Mouse (Mus musculus): Measurements from ENCODE around the gene 2210407C18Rik. TPM values are rescaled to one million over a fixed set of nuclear protein-coding genes. Genes with fewer than 3 reads are reported as not detected.

2210407C18Rik gene
- not detected in 2 replicates for polyA plus RNA-seq (2015; fragmentation: Nextera tagmentation; extraction: Ambion mirVana)

DNA sequence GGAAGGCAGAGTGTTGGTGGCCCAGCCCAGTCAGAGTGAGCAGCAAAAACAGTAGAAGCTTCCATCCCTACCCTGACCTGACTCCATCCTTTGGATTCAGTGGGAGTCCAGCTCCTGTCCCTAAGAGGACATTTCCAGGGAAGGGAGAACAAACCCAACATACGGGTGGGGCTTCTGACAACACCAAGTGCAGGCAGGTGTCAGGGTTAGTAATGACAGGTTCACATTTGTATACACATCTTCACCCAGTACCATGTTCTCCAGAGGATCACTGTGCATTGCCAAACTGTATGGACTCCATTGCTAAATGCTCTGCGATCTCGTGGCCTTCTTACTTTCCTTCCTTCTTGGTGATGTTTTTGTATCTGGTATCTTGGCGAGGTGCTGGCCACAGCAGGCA is at the start of gene 2210407C18Rik:
2210407C18Rik (minus strand) TSS at position 101 of the 400 bp plus-strand sequence.
- no peaks in the 10 kb centered on the region for H3K36me3 ChIP-seq
- ATAC-seq (replicated peaks; ENCODE audit: low FRiP score) = no peak
- no peak within 1 kb of the TSS for H3K9ac ChIP-seq
- no peak within 1 kb of the TSS for H3K4me3 ChIP-seq (replicated peaks)
- no peaks in the 10 kb centered on the region for H3K9me3 ChIP-seq (replicated peaks)
- no peaks in the 10 kb centered on the region for H3K4me1 ChIP-seq
- no peak within 1 kb of the TSS for H3K4me2 ChIP-seq
- H3K27ac ChIP-seq = no peak within 1 kb of the TSS
- WGBS = 88% methylated on average over 4 of the region's 4 CpGs
- H3K27me3 ChIP-seq = no peaks in the 10 kb centered on the region

DNA sequence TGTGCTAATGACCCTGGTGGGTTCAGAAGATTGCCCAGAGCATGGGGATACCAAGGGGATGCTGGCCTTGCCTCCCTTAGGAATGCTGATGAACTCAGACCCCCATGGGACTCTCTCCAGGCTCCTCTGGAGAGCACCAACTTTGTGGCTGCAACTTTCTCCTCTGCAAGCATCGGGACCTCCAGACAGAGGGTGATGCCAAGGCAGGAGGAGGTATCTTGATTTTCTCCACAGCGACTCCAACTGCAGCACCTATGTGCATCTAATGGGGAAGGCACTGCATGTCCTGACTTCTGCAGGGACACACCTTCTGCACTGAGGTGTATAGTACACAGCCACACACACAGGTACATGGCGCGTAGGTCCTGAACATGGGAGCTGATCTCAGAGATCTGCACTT is 42.7 kb upstream of the 2210407C18Rik start, which contains the start of gene Olfr322:
Olfr322 (plus strand) TSS at position 187 of the 400 bp plus-strand sequence.
- H3K4me3 ChIP-seq (replicated peaks) = no peak within 1 kb of the TSS
- WGBS = 88% methylated on average over 4 of the region's 4 CpGs
- H3K9me3 ChIP-seq (replicated peaks) = no peaks in the 10 kb centered on the region

DNA sequence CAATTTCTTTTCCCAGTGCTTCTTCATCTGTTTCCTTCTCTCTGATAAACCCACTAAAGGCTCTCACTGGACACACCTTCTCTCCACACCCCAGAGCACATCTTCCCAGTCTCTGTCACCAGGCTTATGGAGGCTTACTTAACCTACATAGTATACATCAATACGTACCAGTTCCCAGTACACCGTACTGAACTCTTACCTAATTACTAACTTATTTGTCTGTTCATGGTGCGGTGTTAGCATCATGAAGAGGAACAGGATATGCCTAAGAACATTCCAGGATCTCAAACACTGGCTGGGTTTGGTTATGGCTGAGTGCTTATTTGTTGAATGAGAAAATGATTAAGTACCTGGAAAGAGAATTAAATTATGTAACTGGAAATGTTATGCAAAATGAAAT is 39.3 kb upstream of the 2210407C18Rik start:
- Histone ChIP-seq H3K4me3 (replicated peaks) (no peak overlapping the region), H3K36me3 (no peaks in the 10 kb centered on the region), H3K4me1 (no peaks in the 10 kb centered on the region), H3K9ac (no peak overlapping the region), H3K9me3 (replicated peaks) (no peaks in the 10 kb centered on the region), H3K27ac (no peak overlapping the region), H3K4me2 (no peak overlapping the region), H3K27me3 (no peaks in the 10 kb centered on the region)
- WGBS = 80% methylated on average over 3 of the region's 3 CpGs
- ATAC-seq (replicated peaks; ENCODE audit: low FRiP score) = peak; percentile 60; the same call in 1 of the 2 replicates

More for the DNA sequence above, 42.7 kb upstream of the 2210407C18Rik start, which contains the start of gene Olfr322:
- no peak within 1 kb of the TSS for H3K9ac ChIP-seq
- H3K36me3 ChIP-seq = no peaks in the 10 kb centered on the region
- H3K4me2 ChIP-seq = no peak within 1 kb of the TSS
- no peak for ATAC-seq (replicated peaks; ENCODE audit: low FRiP score)
- no peaks in the 10 kb centered on the region for H3K4me1 ChIP-seq
- H3K27ac ChIP-seq = no peak within 1 kb of the TSS
- H3K27me3 ChIP-seq = no peaks in the 10 kb centered on the region

DNA sequence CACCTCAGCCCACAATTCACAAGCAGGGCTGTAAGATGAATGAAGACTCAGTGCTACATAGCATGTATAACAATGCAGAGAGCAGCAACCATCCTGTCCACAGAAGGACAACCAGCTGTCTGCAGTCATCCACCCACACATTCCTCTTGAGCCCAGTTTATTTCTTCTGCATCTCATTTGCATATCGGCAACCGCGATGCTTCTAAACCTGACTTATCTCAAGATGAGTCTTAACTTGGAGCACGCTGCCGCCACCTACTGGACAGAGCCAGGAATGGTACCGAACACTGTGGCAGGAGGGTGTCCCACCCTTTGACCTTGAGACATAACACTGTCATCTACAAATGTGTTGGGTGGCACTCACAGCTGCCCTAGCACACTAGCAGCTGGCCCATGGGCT is 27.5 kb upstream of the 2210407C18Rik start:
- 41% methylated on average over 6 of the region's 6 CpGs for WGBS

GRCm38 (mm10) chr11:58641638-58642358 is 25.9 kb upstream of the 2210407C18Rik start:
- no peaks in the 10 kb centered on the region for H3K9me3 ChIP-seq (replicated peaks)
- no peaks in the 10 kb centered on the region for H3K36me3 ChIP-seq
- peaks cover 11% of the 10 kb centered on the region for H3K4me1 ChIP-seq
- peaks cover 53% of the 10 kb centered on the region for H3K27me3 ChIP-seq
- no peak overlapping the region for H3K27ac ChIP-seq
- peak; percentile 87; the same call in 1 of the 2 replicates for ATAC-seq (replicated peaks; ENCODE audit: low FRiP score)
- H3K4me2 ChIP-seq = no peak overlapping the region
- H3K9ac ChIP-seq = no peak overlapping the region
- 88% methylated on average over 13 of the region's 13 CpGs for WGBS
- no peak overlapping the region for H3K4me3 ChIP-seq (replicated peaks)

More for the DNA sequence above, 27.5 kb upstream of the 2210407C18Rik start:
- Histone ChIP-seq H3K4me2 (no peak overlapping the region), H3K27ac (no peak overlapping the region), H3K4me1 (peaks cover 11% of the 10 kb centered on the region), H3K4me3 (replicated peaks) (no peak overlapping the region), H3K36me3 (no peaks in the 10 kb centered on the region), H3K27me3 (peaks cover 37% of the 10 kb centered on the region), H3K9me3 (replicated peaks) (no peaks in the 10 kb centered on the region; the same call in 1 of the 2 replicates), H3K9ac (no peak overlapping the region)
- ATAC-seq (replicated peaks; ENCODE audit: low FRiP score) = no peak

DNA sequence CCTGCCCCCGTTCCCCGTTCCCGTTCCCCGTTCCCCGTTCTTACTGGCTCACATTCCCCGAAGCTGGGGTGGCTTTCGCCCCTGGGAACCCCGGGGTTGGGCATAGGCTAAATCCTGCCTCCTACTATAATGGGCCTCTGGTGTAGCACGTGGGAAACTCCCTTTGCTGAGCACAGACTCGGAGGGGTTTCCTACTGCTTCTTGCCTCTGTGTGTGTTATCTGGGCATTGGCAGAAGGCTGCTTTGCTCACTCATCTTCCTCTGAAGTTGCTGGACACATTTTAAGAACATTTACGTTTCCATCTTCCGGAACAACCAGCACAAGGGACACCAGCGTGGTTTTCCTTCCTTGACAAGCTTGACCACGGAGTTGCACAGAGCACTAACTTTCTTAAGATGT is 25.2 kb upstream of the 2210407C18Rik start:
- 34% methylated on average over 14 of the region's 14 CpGs for WGBS
- Histone ChIP-seq H3K9me3 (replicated peaks) (no peaks in the 10 kb centered on the region), H3K27ac (no peak overlapping the region), H3K9ac (no peak overlapping the region), H3K4me1 (peaks cover 11% of the 10 kb centered on the region), H3K27me3 (peaks cover 53% of the 10 kb centered on the region), H3K36me3 (no peaks in the 10 kb centered on the region), H3K4me3 (replicated peaks) (peak overlapping the region; percentile 41), H3K4me2 (peak overlapping the region; percentile 78)
- ATAC-seq (replicated peaks; ENCODE audit: low FRiP score) = 0 out of 2 replicates have a peak, but pooled peaks have one; percentile 52

- Histone ChIP-seq H3K4me1 (peaks cover 11% of the 10 kb centered on the region), H3K36me3 (no peaks in the 10 kb centered on the region), H3K27ac (no peak within 1 kb of the TSS), H3K4me3 (replicated peaks) (peak within 1 kb of the TSS; percentile 41), H3K9ac (peak within 1 kb of the TSS; percentile 12; the same call in 1 of the 2 replicates), H3K4me2 (peak within 1 kb of the TSS; percentile 78), H3K9me3 (replicated peaks) (no peaks in the 10 kb centered on the region), H3K27me3 (peaks cover 49% of the 10 kb centered on the region)
- WGBS = 1% methylated on average over 34 of the region's 34 CpGs
- ATAC-seq (replicated peaks; ENCODE audit: low FRiP score) = peak; percentile 65; the same call in 1 of the 2 replicates
Measured at GRCm38 (mm10) chr11:58640272-58640867, 24.5 kb upstream of the 2210407C18Rik start, which contains the start of gene Trim58. Trim58 (plus strand) TSS chr11:58640465.

DNA sequence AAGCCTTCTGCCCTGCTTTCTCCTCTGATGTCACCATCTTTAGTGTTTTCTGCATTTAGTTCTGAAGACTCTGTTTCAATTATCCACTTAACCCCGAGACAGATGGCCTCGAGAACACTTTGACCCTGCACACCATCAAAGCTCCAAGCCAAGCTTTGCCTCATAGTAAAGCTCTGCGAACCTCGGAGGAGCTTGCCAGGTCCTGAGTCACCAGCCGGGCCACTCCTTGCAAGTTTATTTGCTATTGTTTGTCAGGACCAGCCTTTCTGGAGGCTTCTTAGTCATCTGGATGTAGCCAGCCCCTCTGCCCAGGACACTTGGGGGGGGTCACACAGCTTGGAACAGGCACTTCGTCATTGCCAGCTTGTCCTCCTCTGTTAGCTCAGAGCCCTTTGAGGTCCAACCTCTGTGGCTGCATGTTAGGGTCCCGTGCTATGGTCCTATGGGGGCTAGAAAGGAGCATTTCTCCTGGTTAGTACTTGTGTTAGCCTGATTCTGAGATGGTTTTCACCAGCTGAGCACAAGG is 22.4 kb upstream of the 2210407C18Rik start:
- Histone ChIP-seq H3K9ac (no peak overlapping the region), H3K27ac (no peak overlapping the region), H3K4me3 (replicated peaks) (no peak overlapping the region), H3K36me3 (no peaks in the 10 kb centered on the region), H3K27me3 (peaks cover 54% of the 10 kb centered on the region), H3K4me2 (no peak overlapping the region), H3K4me1 (peaks cover 11% of the 10 kb centered on the region), H3K9me3 (replicated peaks) (no peaks in the 10 kb centered on the region)
- ATAC-seq (replicated peaks; ENCODE audit: low FRiP score) = no peak
- 38% methylated on average over 7 of the region's 7 CpGs for WGBS

GRCm38 (mm10) chr11:58636376-58636977 is 20.6 kb upstream of the 2210407C18Rik start:
- H3K4me2 ChIP-seq = no peak overlapping the region
- H3K27me3 ChIP-seq = peaks cover 47% of the 10 kb centered on the region
- 19% methylated on average over 3 of the region's 4 CpGs for WGBS
- H3K9ac ChIP-seq = no peak overlapping the region
- H3K4me3 ChIP-seq (replicated peaks) = no peak overlapping the region
- no peaks in the 10 kb centered on the region for H3K9me3 ChIP-seq (replicated peaks)
- no peaks in the 10 kb centered on the region for H3K36me3 ChIP-seq
- no peak overlapping the region for H3K27ac ChIP-seq
- ATAC-seq (replicated peaks; ENCODE audit: low FRiP score) = no peak; the same call in 1 of the 2 replicates
- peaks cover 11% of the 10 kb centered on the region for H3K4me1 ChIP-seq

- H3K36me3 ChIP-seq = no peaks in the 10 kb centered on the region
- ATAC-seq (replicated peaks; ENCODE audit: low FRiP score) = no peak
- WGBS = 65% methylated on average over 4 of the region's 4 CpGs
Measured at GRCm38 (mm10) chr11:58634878-58635277, 19.0 kb upstream of the 2210407C18Rik start.

GRCm38 (mm10) chr11:58630401-58630800 is 14.5 kb upstream of the 2210407C18Rik start, which contains the start of gene Olfr323:
Olfr323 (minus strand) TSS chr11:58630501.
- H3K27me3 ChIP-seq = 0 out of 2 replicates have a peak, but pooled peaks cover 5% of the 10 kb centered on the region
- no peaks in the 10 kb centered on the region for H3K9me3 ChIP-seq (replicated peaks)
- no peaks in the 10 kb centered on the region for H3K4me1 ChIP-seq
- H3K4me3 ChIP-seq (replicated peaks) = no peak within 1 kb of the TSS
- H3K27ac ChIP-seq = no peak within 1 kb of the TSS
- ATAC-seq (replicated peaks; ENCODE audit: low FRiP score) = no peak
- H3K4me2 ChIP-seq = no peak within 1 kb of the TSS
- no peaks in the 10 kb centered on the region for H3K36me3 ChIP-seq
- no peak within 1 kb of the TSS for H3K9ac ChIP-seq
- 75% methylated on average over 5 of the region's 5 CpGs for WGBS

More at GRCm38 (mm10) chr11:58634878-58635277, 19.0 kb upstream of the 2210407C18Rik start:
- Histone ChIP-seq H3K27me3 (peaks cover 31% of the 10 kb centered on the region), H3K9ac (no peak overlapping the region), H3K27ac (no peak overlapping the region), H3K4me2 (no peak overlapping the region), H3K4me1 (no peaks in the 10 kb centered on the region), H3K4me3 (replicated peaks) (no peak overlapping the region), H3K9me3 (replicated peaks) (no peaks in the 10 kb centered on the region)

All from kidney, embryonic 15.5 days (tissue).